Mouse (Mus musculus) small intestine, adult 2 months (tissue): ENCODE results near the gene Camk2n1. TPM values are rescaled to one million over a fixed set of nuclear protein-coding genes. Genes with fewer than 3 reads are reported as not detected.

Experiments
- H3K27ac ChIP-seq: fragments of 200-500 bp; 2 replicates; pipeline ENCODE4 v1.5.1; 2012; ENCODE audit warnings: low read depth, low read length, control low read depth, inconsistent platforms; ENCODE audit not compliant: insufficient read depth
- H3K27me3 ChIP-seq: fragments of 200-500 bp; 2 replicates; pipeline ENCODE4 v1.6.1; 2012; ENCODE audit warnings: mild to moderate bottlenecking, moderate library complexity, low read length, inconsistent platforms; ENCODE audit not compliant: control insufficient read depth, insufficient read depth
- H3K36me3 ChIP-seq: fragments of 200-500 bp; 2 replicates; pipeline ENCODE4 v1.6.1; 2012; ENCODE audit warnings: mild to moderate bottlenecking, low read length, control low read depth, inconsistent platforms; ENCODE audit not compliant: control insufficient read depth, insufficient read depth
- H3K4me1 ChIP-seq: fragments of 200-500 bp; 2 replicates; pipeline ENCODE4 v1.6.1; 2012; ENCODE audit warnings: low read length, inconsistent platforms, mixed read lengths; ENCODE audit not compliant: control insufficient read depth, insufficient read depth, insufficient read length
- H3K4me3 ChIP-seq: fragments of 200-500 bp; 2 replicates; pipeline ENCODE4 v1.5.1; 2012; ENCODE audit warnings: low read depth, mild to moderate bottlenecking, control low read depth, inconsistent platforms, low read length, moderate library complexity
- CTCF ChIP-seq: fragments of 200-500 bp; IDR thresholded peaks from 2 replicates; pipeline ENCODE4 v1.5.1; 2012; ENCODE audit warnings: low read depth, mild to moderate bottlenecking, control low read depth, inconsistent platforms, low read length, moderate library complexity, mixed read lengths; ENCODE audit not compliant: insufficient replicate concordance, insufficient read length; ENCODE audit errors: extremely low read depth
- POLR2A ChIP-seq: fragments of 200-500 bp; IDR thresholded peaks from 2 replicates; pipeline ENCODE4 v1.6.1; 2012; ENCODE audit warnings: low read depth, mild to moderate bottlenecking, control low read depth, inconsistent platforms, low read length, moderate library complexity
- WGBS: fragments of 180-500 bp; shearing (Covaris S2); methylation state at CpG from one replicate; pipeline ENCODE4 v1.1.7; 2018; 5-methylcytosine and 5-hydroxymethylcytosine counted together
- polyA plus RNA-seq: library from polyadenylated mRNA; depleted of rRNA; stranded (reverse); fragments of >200 nt; gene quantifications from 2 replicates; pipeline ENCODE4 v1.2.3, GENCODE M21; 2012

Gene Camk2n1
- polyA plus RNA-seq, 1 experiment: 93.9 TPM

DNA sequence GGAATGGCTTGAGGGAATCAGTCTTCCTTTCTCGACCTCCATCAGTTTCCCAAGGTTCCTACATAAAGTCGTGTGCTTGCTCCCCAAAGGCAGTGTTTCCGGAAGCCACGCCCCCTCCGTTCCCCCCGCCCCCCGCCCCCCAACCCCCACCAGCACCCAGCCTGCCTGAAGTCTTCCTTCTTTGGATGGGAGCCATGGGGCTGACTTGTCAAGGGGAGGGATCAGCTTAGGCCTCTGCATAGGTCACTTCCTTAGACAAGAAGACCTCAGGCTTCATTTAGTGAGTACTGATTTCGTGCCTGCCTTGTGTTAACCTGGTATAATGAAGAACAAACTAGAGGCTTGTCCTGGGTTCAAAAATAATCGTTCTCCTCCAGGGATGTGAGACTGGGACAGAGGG, 6.8 kb downstream of the Camk2n1 start:
- no peak overlapping the region for H3K27ac ChIP-seq
- H3K36me3 ChIP-seq: no peaks in the 10 kb centered on the region
- no peaks in the 10 kb centered on the region for H3K27me3 ChIP-seq
- WGBS: 35% methylated on average over 9 of the region's 9 CpGs
- H3K4me3 ChIP-seq: no peak overlapping the region
- H3K4me1 ChIP-seq: peaks cover 30% of the 10 kb centered on the region
- no peak for TF ChIP-seq CTCF
- TF ChIP-seq POLR2A: no peak

DNA sequence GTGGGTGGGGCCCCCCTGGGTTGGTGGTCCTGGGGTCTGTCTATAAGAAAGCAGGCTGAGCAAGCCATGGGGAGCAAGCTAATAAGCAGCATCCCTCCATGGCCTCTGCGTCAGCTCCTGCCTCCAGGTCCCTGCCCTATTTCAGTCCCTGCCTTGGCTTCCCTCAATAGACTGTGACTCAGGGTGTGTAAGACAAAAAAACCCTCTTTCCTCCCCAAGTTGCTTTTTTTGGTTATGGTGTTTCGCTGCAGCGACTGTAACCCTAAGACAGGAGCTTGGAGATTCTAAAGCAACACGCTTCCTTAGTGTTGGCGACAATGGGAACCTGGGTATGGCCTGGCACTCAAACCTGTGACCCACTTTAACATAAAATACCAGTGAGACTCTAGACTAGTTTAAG, 7.4 kb downstream of the Camk2n1 start:
- H3K27me3 ChIP-seq: no peaks in the 10 kb centered on the region
- 97% methylated on average over 5 of the region's 5 CpGs for WGBS
- H3K36me3 ChIP-seq: no peaks in the 10 kb centered on the region
- H3K4me3 ChIP-seq: no peak overlapping the region
- H3K4me1 ChIP-seq: peaks cover 27% of the 10 kb centered on the region
- no peak overlapping the region for H3K27ac ChIP-seq
- TF ChIP-seq CTCF: no peak
- no peak for TF ChIP-seq POLR2A

DNA sequence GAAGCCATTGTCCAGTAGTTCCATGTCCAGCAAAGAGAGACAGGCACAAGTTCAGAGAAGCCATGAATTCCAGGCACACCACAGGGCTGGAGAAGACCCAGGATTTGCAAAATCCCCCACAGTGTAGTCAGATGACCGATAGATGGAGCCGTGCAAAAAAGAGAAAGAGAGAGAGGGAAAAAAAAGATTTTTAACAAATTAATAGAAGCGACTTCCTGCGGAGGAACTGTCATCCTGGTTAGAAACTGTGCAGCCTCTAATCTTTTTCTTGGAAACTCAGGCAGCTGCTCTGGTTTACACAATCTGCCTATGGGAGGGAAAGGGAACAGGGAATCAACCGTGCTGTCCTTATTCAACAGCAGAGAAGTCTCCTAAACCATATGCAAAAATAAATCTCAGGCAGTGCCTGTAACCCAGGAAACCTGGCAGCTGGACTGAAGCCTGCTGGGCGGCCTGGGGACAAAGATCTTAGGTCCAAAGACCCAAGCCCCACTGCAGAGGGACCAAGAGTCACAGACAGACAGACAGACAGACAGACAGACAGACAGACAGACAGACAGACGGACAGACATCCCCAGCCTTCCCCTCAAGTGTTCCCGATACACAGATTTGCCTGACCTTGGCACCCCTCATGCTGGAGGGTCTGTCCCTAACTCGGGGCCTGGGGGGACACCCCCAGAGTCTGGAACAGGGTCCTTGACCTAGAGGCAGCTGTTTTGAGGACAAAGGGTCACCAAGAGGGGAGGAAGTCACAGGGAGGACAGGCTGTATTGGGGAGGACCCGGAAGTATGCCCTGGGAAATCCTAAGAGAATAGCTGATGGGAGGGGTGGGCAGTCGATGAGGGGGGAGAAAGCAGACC, 9.1 kb downstream of the Camk2n1 start:
- WGBS: 3% methylated on average over 11 of the region's 11 CpGs
- H3K27ac ChIP-seq: peak overlapping the region; percentile 79

DNA sequence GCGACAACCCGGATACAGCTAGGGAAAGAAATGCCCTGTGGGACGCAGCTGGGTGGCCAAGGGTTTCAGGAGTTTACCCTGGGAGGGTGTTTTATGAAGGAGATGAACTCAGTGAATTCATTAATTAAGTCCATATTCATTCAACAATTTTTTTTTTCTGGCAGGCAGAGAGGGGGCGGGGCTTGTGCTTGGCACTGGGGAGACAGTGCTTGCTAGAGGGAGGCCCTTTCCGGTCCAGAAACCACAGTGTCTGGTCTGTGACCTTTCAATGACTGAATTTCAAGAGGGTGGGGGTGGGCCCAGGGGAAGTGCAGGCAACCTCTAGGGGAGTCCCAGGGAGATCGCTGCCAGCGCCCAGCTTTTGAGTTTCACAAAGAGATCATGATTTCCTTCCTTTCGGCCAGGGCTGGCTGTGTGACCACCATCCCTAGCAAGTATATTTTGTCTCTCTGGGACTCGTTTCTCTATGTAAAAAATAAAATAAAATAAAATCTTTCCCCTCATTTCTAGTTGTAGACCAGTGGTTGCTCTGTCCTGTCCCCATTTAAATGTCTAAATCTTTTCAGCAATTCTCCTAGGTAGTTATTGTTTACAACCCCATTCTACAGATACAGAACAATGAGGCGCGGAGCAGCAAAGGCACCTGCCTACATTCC, 9.8 kb downstream of the Camk2n1 start:
- peak; percentile 27; the same call in 1 of the 2 replicates for TF ChIP-seq POLR2A
- TF ChIP-seq CTCF: no peak
- H3K4me1 ChIP-seq: peaks cover 31% of the 10 kb centered on the region
- no peaks in the 10 kb centered on the region for H3K27me3 ChIP-seq
- WGBS: 2% methylated on average over 11 of the region's 11 CpGs
- H3K4me3 ChIP-seq: peak overlapping the region; percentile 45
- no peaks in the 10 kb centered on the region for H3K36me3 ChIP-seq
- peak overlapping the region; percentile 79 for H3K27ac ChIP-seq

More for the DNA sequence above, 9.1 kb downstream of the Camk2n1 start:
- no peak for TF ChIP-seq CTCF
- TF ChIP-seq POLR2A: no peak
- H3K27me3 ChIP-seq: no peaks in the 10 kb centered on the region
- H3K4me3 ChIP-seq: peak overlapping the region; percentile 29; the same call in 1 of the 2 replicates
- peaks cover 30% of the 10 kb centered on the region for H3K4me1 ChIP-seq
- H3K36me3 ChIP-seq: no peaks in the 10 kb centered on the region

DNA sequence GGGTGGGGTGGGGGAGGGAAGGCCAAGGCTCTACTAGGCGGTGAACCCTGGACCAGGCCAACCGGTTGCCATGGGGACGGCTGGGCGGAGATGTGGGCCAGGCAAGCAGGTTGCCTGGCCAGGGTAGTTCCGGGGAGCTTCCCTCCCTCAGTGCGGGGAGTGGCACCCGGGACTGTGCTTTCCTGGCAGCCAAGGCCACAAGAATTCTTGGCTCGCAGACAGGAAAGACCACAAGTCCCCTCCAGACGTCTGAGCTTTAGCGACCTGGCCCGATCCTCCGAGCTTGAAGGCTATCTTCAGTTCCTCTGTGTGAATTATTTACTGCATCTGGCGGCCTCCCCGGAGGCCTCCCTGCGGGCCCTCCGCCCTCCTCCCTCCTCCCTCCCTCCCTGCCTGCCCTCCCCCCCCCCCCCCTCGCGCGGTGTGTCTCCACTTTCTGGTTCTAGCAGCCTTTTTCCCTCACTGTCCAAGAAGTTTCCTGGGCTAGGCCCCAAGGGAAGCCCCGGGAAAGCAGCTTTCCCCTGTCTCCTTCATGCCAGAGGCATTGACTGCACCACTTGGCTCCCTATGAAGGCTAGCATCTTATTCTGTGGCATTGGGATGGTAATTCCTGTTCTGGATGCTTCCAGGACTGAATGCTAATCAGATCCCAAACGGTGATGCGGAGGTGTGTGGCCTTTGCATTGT, 10.7 kb downstream of the Camk2n1 start:
- Histone ChIP-seq H3K4me1 (peaks cover 30% of the 10 kb centered on the region), H3K27me3 (no peaks in the 10 kb centered on the region), H3K27ac (peak overlapping the region; percentile 48), H3K36me3 (no peaks in the 10 kb centered on the region), H3K4me3 (peak overlapping the region; percentile 45)
- WGBS: 3% methylated on average over 17 of the region's 22 CpGs
- TF ChIP-seq CTCF (no peak), POLR2A (no peak)

DNA sequence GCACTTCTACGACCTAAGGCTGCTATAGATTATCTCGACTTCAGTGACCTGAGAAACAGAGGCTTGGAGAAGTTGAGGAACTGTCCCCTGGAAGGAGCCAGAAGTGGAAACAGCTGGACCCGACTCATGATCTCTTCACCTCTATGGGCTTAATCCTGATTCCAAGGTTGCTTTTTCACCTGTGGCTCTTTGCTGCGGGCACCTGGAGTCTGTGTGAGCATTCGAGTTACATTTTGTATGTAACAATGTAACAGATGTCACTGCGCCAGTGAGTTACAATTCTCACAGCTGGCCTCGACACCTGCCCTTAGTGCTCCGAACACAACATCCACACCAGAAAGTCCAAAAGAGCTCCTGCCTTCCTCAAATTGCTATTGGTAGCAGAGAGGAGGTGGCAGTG, 11.3 kb downstream of the Camk2n1 start:
- TF ChIP-seq POLR2A (no peak), CTCF (no peak)
- Histone ChIP-seq H3K27me3 (no peaks in the 10 kb centered on the region), H3K4me1 (peaks cover 26% of the 10 kb centered on the region), H3K4me3 (no peak overlapping the region), H3K27ac (no peak overlapping the region), H3K36me3 (no peaks in the 10 kb centered on the region)
- 38% methylated on average over 8 of the region's 8 CpGs for WGBS
